Mouse (Mus musculus) mouse trophoblast stem cell (cell line): ENCODE data around the gene Mtfmt.

ENCODE experiments used
- in situ Hi-C, 2 experiments: fragments of 300-500 bp; cut with MseI, MboI; formaldehyde crosslinking; loops; 2 replicates in 1 of 2; 3 replicates in 1 of 2; pipeline ENCODE4 v1.15.1; 2025

The Mtfmt gene

GRCm38 (mm10) chr9:65427511-65427910 lies 8.1 kb upstream of the Mtfmt start:
- in situ Hi-C loops = loop anchor here in 1 of 2 experiments (5.0 kb wide), 1 partner anchor 35 kb away; the partner anchor contains the start of gene Kbtbd13

GRCm38 (mm10) chr9:65428003-65428402 lies 7.6 kb upstream of the Mtfmt start:
- in situ Hi-C loops = loop anchor here in 1 of 2 experiments (5.0 kb wide), 1 partner anchor 36 kb away; the partner anchor contains the start of gene Kbtbd13

GRCm38 (mm10) chr9:65430401-65430800 lies 5.2 kb upstream of the Mtfmt start:
- in situ Hi-C loops = no loop called here

GRCm38 (mm10) chr9:65430921-65431320 lies 4.7 kb upstream of the Mtfmt start:
- in situ Hi-C loops = no loop called here

GRCm38 (mm10) chr9:65432236-65432635 lies 3.3 kb upstream of the Mtfmt start:
- in situ Hi-C loops = no loop called here

GRCm38 (mm10) chr9:65434140-65434539 lies 1.4 kb upstream of the Mtfmt start:
- in situ Hi-C loops = no loop called here

- in situ Hi-C loops = no loop called here
These were observed 371 bp upstream of the Mtfmt start for GRCm38 (mm10) chr9:65435211-65435610.

GRCm38 (mm10) chr9:65444692-65445091 lies 9.1 kb downstream of the Mtfmt start:
- in situ Hi-C loops = no loop called here

GRCm38 (mm10) chr9:65447951-65448350 lies 12.4 kb downstream of the Mtfmt start:
- in situ Hi-C loops = no loop called here

GRCm38 (mm10) chr9:65458975-65459374 lies 23.4 kb downstream of the Mtfmt start:
- in situ Hi-C loops = no loop called here

GRCm38 (mm10) chr9:65460198-65460597 lies 24.6 kb downstream of the Mtfmt start:
- in situ Hi-C loops = no loop called here

- in situ Hi-C loops = no loop called here
These were observed 25.3 kb downstream of the Mtfmt start, which contains the start of gene Spg21 for GRCm38 (mm10) chr9:65460732-65461442. Spg21 (plus strand) TSS chr9:65460947.

- in situ Hi-C loops = no loop called here
These were observed 27.0 kb downstream of the Mtfmt start for GRCm38 (mm10) chr9:65462544-65462943.

GRCm38 (mm10) chr9:65464161-65464560 lies 28.6 kb downstream of the Mtfmt start:
- in situ Hi-C loops = no loop called here

GRCm38 (mm10) chr9:65465241-65465640 lies 29.7 kb downstream of the Mtfmt start:
- in situ Hi-C loops = no loop called here

GRCm38 (mm10) chr9:65467686-65468085 lies 32.1 kb downstream of the Mtfmt start:
- in situ Hi-C loops = no loop called here

GRCm38 (mm10) chr9:65472769-65473168 lies 37.2 kb downstream of the Mtfmt start:
- in situ Hi-C loops = no loop called here

GRCm38 (mm10) chr9:65479158-65479557 lies 43.6 kb downstream of the Mtfmt start:
- in situ Hi-C loops = no loop called here

- in situ Hi-C loops = no loop called here
These were observed 44.5 kb downstream of the Mtfmt start for GRCm38 (mm10) chr9:65480071-65480470.

GRCm38 (mm10) chr9:65491476-65491875 lies 55.9 kb downstream of the Mtfmt start:
- in situ Hi-C loops = no loop called here

GRCm38 (mm10) chr9:65492351-65492750 lies 56.8 kb downstream of the Mtfmt start:
- in situ Hi-C loops = no loop called here

GRCm38 (mm10) chr9:65492851-65493250 lies 57.3 kb downstream of the Mtfmt start:
- in situ Hi-C loops = no loop called here

GRCm38 (mm10) chr9:65502146-65502545 lies 66.6 kb downstream of the Mtfmt start:
- in situ Hi-C loops = no loop called here
